Mouse (Mus musculus) midbrain, embryonic 11.5 days (tissue): ENCODE measurements around the gene Rpp25. TPM values are rescaled to one million over a fixed set of nuclear protein-coding genes. Genes with fewer than 3 reads are reported as not detected.

Experiments
- ATAC-seq: fragments of 200-750 bp; cut with Nextera tagmentation; 2 replicates; pipeline ENCODE4 v1.8.0; 2017; ENCODE audit warnings: moderate TSS enrichment, moderate library complexity; ENCODE audit not compliant: low FRiP score
- DNase-seq: peaks from one replicate; pipeline ENCODE4 v3.0.0; 2015; ENCODE audit warnings: low spot score; ENCODE audit errors: missing footprints
- H3K27ac ChIP-seq: fragments of 300-500 bp; sonication (generic); 2 replicates; pipeline ENCODE4 v1.5.1; 2014; ENCODE audit warnings: low read depth, low read length
- H3K27me3 ChIP-seq: fragments of 300-500 bp; sonication (generic); 2 replicates; pipeline ENCODE4 v1.6.1; 2014; ENCODE audit warnings: mild to moderate bottlenecking, low read length, moderate library complexity, mixed read lengths; ENCODE audit not compliant: control insufficient read depth, insufficient read depth
- H3K36me3 ChIP-seq: fragments of 300-500 bp; sonication (generic); 2 replicates; pipeline ENCODE4 v1.6.1; 2014; ENCODE audit warnings: mild to moderate bottlenecking, low read length, moderate library complexity, mixed read lengths; ENCODE audit not compliant: control insufficient read depth, insufficient read depth
- H3K4me1 ChIP-seq: fragments of 300-500 bp; sonication (generic); 2 replicates; pipeline ENCODE4 v1.6.1; 2014; ENCODE audit warnings: low read length; ENCODE audit not compliant: control insufficient read depth, insufficient read depth
- H3K4me2 ChIP-seq: fragments of 300-500 bp; sonication (generic); 2 replicates; pipeline ENCODE4 v1.6.1; 2014; ENCODE audit warnings: mild to moderate bottlenecking, moderate library complexity
- H3K4me3 ChIP-seq: fragments of 300-500 bp; sonication (generic); 2 replicates; pipeline ENCODE4 v1.5.1; 2014; ENCODE audit warnings: low read depth, low read length
- H3K9ac ChIP-seq: fragments of 300-500 bp; sonication (generic); 2 replicates; pipeline ENCODE4 v1.6.1; 2014; ENCODE audit warnings: low read length
- H3K9me3 ChIP-seq: fragments of 300-500 bp; sonication (generic); 2 replicates; pipeline ENCODE4 v1.6.1; 2016; ENCODE audit warnings: low read length; ENCODE audit not compliant: control insufficient read depth
- WGBS: fragments of 180-500 bp; shearing (Covaris S2); extraction: QIAGEN DNeasy Blood & Tissue Kit; methylation state at CpG from one replicate; pipeline ENCODE4 v1.1.7; 2014; 5-methylcytosine and 5-hydroxymethylcytosine counted together
- polyA plus RNA-seq: library from polyadenylated mRNA; unstranded; fragments of >200 nt; fragmentation: Nextera tagmentation; extraction: Ambion mirVana; gene quantifications from 2 replicates; pipeline ENCODE4 v1.2.1, GENCODE M21; 2014

Gene Rpp25
- polyA plus RNA-seq, 1 experiment from 2014 or later, result 12.8 TPM

GRCm38 (mm10) chr9:57493532-57493931 is 10.3 kb upstream of the Rpp25 start:
- H3K9ac ChIP-seq, result no peak overlapping the region
- H3K36me3 ChIP-seq, result no peaks in the 10 kb centered on the region
- ATAC-seq (no peak), DNase-seq (peak; percentile 45)
- no peaks in the 10 kb centered on the region for H3K27me3 ChIP-seq
- H3K27ac ChIP-seq, result no peak overlapping the region
- H3K4me3 ChIP-seq, result no peak overlapping the region
- H3K4me2 ChIP-seq, result no peak overlapping the region
- H3K9me3 ChIP-seq, result no peaks in the 10 kb centered on the region
- WGBS, result 96% methylated on average over 2 of the region's 2 CpGs
- no peaks in the 10 kb centered on the region for H3K4me1 ChIP-seq

- no peaks in the 10 kb centered on the region for H3K9me3 ChIP-seq
- no peak overlapping the region for H3K27ac ChIP-seq
- H3K9ac ChIP-seq, result no peak overlapping the region
- ATAC-seq (no peak), DNase-seq (no peak)
- H3K36me3 ChIP-seq, result no peaks in the 10 kb centered on the region
- no peak overlapping the region for H3K4me2 ChIP-seq
- peaks cover 1% of the 10 kb centered on the region; the same call in 1 of the 2 replicates for H3K27me3 ChIP-seq
- H3K4me3 ChIP-seq, result no peak overlapping the region
- H3K4me1 ChIP-seq, result no peaks in the 10 kb centered on the region
These were observed 8.9 kb upstream of the Rpp25 start for GRCm38 (mm10) chr9:57494970-57495369.

DNA sequence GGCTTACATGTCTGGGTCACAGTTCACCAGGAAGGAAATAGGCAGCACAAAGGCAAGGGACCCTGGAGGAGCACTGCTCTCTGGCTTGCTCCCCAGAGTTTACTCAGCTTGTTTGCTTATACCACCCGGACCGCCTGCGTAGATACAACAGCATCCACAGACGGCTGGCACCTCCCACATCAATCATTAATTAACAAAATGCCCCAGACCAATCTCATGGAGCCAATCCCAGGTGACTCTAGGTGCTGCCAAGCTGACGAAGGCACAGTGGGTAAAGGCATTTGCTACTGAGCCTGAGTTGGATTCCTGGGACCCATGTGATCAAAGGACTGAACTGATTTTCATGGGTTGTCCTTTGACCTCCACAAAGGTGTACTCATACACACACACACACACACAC is 6.6 kb upstream of the Rpp25 start:
- no peak overlapping the region for H3K4me2 ChIP-seq
- no peak overlapping the region for H3K27ac ChIP-seq
- H3K9me3 ChIP-seq, result no peaks in the 10 kb centered on the region
- no peak overlapping the region for H3K4me3 ChIP-seq
- DNase-seq (peak; percentile 65), ATAC-seq (no peak)
- H3K4me1 ChIP-seq, result peaks cover 10% of the 10 kb centered on the region
- peaks cover 23% of the 10 kb centered on the region; the same call in 1 of the 2 replicates for H3K27me3 ChIP-seq
- WGBS, result 85% methylated on average over 5 of the region's 5 CpGs
- no peaks in the 10 kb centered on the region for H3K36me3 ChIP-seq
- no peak overlapping the region for H3K9ac ChIP-seq

GRCm38 (mm10) chr9:57498536-57498935 is 5.3 kb upstream of the Rpp25 start:
- DNase-seq, result no peak
- H3K4me1 ChIP-seq, result peaks cover 12% of the 10 kb centered on the region
- no peak for ATAC-seq
- WGBS, result 48% methylated on average over 7 of the region's 7 CpGs
- H3K36me3 ChIP-seq, result no peaks in the 10 kb centered on the region
- H3K27me3 ChIP-seq, result peaks cover 36% of the 10 kb centered on the region
- H3K9me3 ChIP-seq, result no peaks in the 10 kb centered on the region
- H3K4me3 ChIP-seq, result no peak overlapping the region
- no peak overlapping the region for H3K27ac ChIP-seq
- no peak overlapping the region for H3K4me2 ChIP-seq
- H3K9ac ChIP-seq, result no peak overlapping the region

GRCm38 (mm10) chr9:57501452-57501851 is 2.4 kb upstream of the Rpp25 start:
- H3K9me3 ChIP-seq, result no peaks in the 10 kb centered on the region
- WGBS, result 3% methylated on average over 13 of the region's 13 CpGs
- ATAC-seq (no peak), DNase-seq (no peak)
- H3K4me1 ChIP-seq, result peaks cover 24% of the 10 kb centered on the region
- peak overlapping the region; percentile 28 for H3K9ac ChIP-seq
- H3K4me3 ChIP-seq, result peak overlapping the region; percentile 10; the same call in 1 of the 2 replicates
- H3K27ac ChIP-seq, result no peak overlapping the region
- H3K27me3 ChIP-seq, result peaks cover 65% of the 10 kb centered on the region
- peak overlapping the region; percentile 32 for H3K4me2 ChIP-seq
- H3K36me3 ChIP-seq, result no peaks in the 10 kb centered on the region

GRCm38 (mm10) chr9:57501861-57502260 is 2.0 kb upstream of the Rpp25 start:
- 0% methylated on average over 20 of the region's 20 CpGs for WGBS

GRCm38 (mm10) chr9:57502911-57503621 is 760 bp upstream of the Rpp25 start:
- WGBS, result 2% methylated on average over 23 of the region's 23 CpGs

More at GRCm38 (mm10) chr9:57501861-57502260, 2.0 kb upstream of the Rpp25 start:
- H3K27me3 ChIP-seq, result peaks cover 66% of the 10 kb centered on the region
- DNase-seq (peak; percentile 94), ATAC-seq (no peak)
- no peaks in the 10 kb centered on the region for H3K9me3 ChIP-seq
- H3K4me2 ChIP-seq, result peak overlapping the region; percentile 32
- peak overlapping the region; percentile 28 for H3K9ac ChIP-seq
- H3K4me1 ChIP-seq, result peaks cover 24% of the 10 kb centered on the region
- no peaks in the 10 kb centered on the region for H3K36me3 ChIP-seq
- peak overlapping the region; percentile 10; the same call in 1 of the 2 replicates for H3K4me3 ChIP-seq
- no peak overlapping the region for H3K27ac ChIP-seq

DNA sequence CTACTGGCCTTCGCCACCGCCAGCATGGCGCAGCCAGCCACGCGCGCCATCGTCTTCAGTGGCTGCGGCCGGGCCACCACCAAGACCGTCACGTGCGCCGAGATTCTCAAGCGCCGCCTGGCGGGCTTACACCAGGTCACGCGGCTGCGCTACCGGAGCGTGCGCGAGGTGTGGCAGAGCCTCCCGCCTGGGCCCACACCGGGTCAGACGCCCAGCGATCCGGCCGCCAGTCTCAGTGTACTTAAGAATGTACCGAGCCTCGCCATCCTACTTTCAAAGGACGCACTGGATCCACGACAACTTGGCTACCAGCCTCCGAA is 515 bp downstream of the Rpp25 start:
- peak overlapping the region; percentile 55; the same call in 1 of the 2 replicates for H3K9ac ChIP-seq
- H3K27me3 ChIP-seq, result peaks cover 66% of the 10 kb centered on the region
- no peak overlapping the region for H3K27ac ChIP-seq
- peak; percentile 95 for DNase-seq
- peaks cover 24% of the 10 kb centered on the region for H3K4me1 ChIP-seq
- H3K36me3 ChIP-seq, result no peaks in the 10 kb centered on the region
- WGBS, result under 1% methylated on average over 34 of the region's 34 CpGs
- peak; percentile 55 for ATAC-seq
- H3K4me2 ChIP-seq, result peak overlapping the region; percentile 75
- peak overlapping the region; percentile 39 for H3K4me3 ChIP-seq
- no peaks in the 10 kb centered on the region for H3K9me3 ChIP-seq

More at GRCm38 (mm10) chr9:57502911-57503621, 760 bp upstream of the Rpp25 start:
- no peaks in the 10 kb centered on the region for H3K9me3 ChIP-seq
- H3K9ac ChIP-seq, result no peak overlapping the region
- H3K27ac ChIP-seq, result no peak overlapping the region
- H3K4me1 ChIP-seq, result peaks cover 24% of the 10 kb centered on the region
- peak overlapping the region; percentile 39 for H3K4me3 ChIP-seq
- DNase-seq (peak; percentile 90), ATAC-seq (0 out of 2 replicates have a peak, but pooled peaks have one; percentile 36)
- peaks cover 66% of the 10 kb centered on the region for H3K27me3 ChIP-seq
- H3K36me3 ChIP-seq, result no peaks in the 10 kb centered on the region
- H3K4me2 ChIP-seq, result peak overlapping the region; percentile 75

DNA sequence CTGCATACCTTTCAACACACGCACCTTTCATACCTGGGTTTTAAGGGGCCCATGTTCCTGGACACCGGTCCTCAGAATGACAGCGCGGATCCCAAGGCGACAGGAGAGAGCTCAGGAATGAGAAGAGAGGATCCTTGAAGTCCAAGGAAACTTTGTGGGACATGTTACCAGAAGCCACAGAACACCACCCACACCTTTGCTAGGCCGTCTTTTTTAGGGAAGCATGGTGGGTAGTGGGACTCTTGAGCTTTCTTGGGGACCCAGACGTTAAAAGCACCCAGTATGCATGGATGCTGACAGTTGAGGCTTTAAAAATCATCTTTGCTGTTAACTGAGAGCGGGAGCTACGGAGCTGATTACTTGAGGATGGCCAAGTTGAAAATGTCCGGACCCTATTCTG is 1.1 kb downstream of the Rpp25 start:
- no peak overlapping the region for H3K9ac ChIP-seq
- no peak overlapping the region; the same call in 1 of the 2 replicates for H3K4me3 ChIP-seq
- no peak for ATAC-seq
- H3K9me3 ChIP-seq, result no peaks in the 10 kb centered on the region
- no peaks in the 10 kb centered on the region for H3K36me3 ChIP-seq
- H3K4me2 ChIP-seq, result peak overlapping the region; percentile 75; the same call in 1 of the 2 replicates
- peak; percentile 90 for DNase-seq
- H3K27ac ChIP-seq, result peak overlapping the region; percentile 25
- peaks cover 24% of the 10 kb centered on the region for H3K4me1 ChIP-seq
- peaks cover 65% of the 10 kb centered on the region for H3K27me3 ChIP-seq
- WGBS, result 49% methylated on average over 10 of the region's 10 CpGs
